Mouse (Mus musculus): Measurements from ENCODE around the gene Sall1. TPM values are rescaled to one million over a fixed set of nuclear protein-coding genes. Genes with fewer than 3 reads are reported as not detected.

Sall1 gene
- polyA plus RNA-seq, 1 experiment from 2014 or later = 42.4 TPM

- Histone ChIP-seq H3K4me3 (replicated peaks) (no peak overlapping the region), H3K9me3 (replicated peaks) (no peaks in the 10 kb centered on the region), H3K9ac (no peak overlapping the region), H3K36me3 (peaks cover 55% of the 10 kb centered on the region), H3K4me2 (no peak overlapping the region), H3K4me1 (peaks cover 66% of the 10 kb centered on the region), H3K27ac (peak overlapping the region; percentile 1; the same call in 1 of the 2 replicates), H3K27me3 (peaks cover 30% of the 10 kb centered on the region)
- 0 out of 2 replicates have a peak, but pooled peaks have one; percentile 55 for ATAC-seq (replicated peaks; ENCODE audit: low FRiP score)
- 62% methylated on average over 13 of the region's 13 CpGs for WGBS
Measured at GRCm38 (mm10) chr8:89032412-89032811, 11.6 kb downstream of the Sall1 start.

DNA sequence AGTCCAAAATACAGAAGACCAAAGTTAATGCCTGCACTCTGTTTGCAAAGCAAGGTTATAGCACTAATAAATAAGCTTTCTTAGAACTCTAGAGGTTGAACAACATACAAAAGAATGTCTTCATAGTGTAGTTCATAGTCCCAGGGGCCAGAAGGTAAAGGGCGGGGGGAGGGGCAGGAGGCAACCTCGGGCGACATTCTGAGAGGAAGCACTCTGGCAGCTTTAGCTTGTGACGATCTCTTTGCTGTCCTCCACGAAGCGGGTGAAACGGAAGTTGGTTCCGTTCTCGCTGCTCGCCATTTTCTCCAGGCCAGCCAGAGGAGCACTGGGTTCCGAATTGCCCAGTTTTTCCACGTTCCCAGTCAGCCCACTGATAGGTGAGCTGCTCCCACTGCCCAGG is 15.8 kb downstream of the Sall1 start:
- peaks cover 54% of the 10 kb centered on the region for H3K36me3 ChIP-seq
- WGBS = 41% methylated on average over 12 of the region's 12 CpGs

DNA sequence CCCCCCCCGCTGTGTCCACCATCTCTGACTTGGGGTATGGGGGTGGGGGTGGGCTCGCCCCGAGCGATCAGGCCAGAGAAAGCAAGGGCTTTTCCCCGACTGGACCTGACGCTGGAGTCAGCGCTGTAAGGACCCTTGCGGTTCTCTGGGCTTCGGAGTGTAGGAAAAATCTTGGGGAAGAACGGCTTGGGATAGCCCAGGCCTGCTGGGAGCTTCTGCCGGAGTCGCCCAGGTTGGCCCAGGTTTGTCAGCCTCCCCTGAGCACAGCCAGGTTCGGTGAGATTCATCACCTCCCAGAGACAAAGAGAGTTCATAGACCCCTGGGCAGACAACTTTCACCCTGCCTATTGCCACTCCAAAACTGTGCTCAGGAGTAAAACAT is 17.8 kb downstream of the Sall1 start:
- H3K4me2 ChIP-seq = peak overlapping the region; percentile 56
- peak overlapping the region; percentile 41; the same call in 1 of the 2 replicates for H3K27ac ChIP-seq
- no peak overlapping the region for H3K9ac ChIP-seq
- no peak overlapping the region for H3K4me3 ChIP-seq (replicated peaks)
- peaks cover 34% of the 10 kb centered on the region for H3K36me3 ChIP-seq
- H3K4me1 ChIP-seq = peaks cover 62% of the 10 kb centered on the region
- no peaks in the 10 kb centered on the region for H3K9me3 ChIP-seq (replicated peaks)
- ATAC-seq (replicated peaks; ENCODE audit: low FRiP score) = peak; percentile 38; the same call in 1 of the 2 replicates
- H3K27me3 ChIP-seq = peaks cover 18% of the 10 kb centered on the region; the same call in 1 of the 2 replicates
- 21% methylated on average over 13 of the region's 13 CpGs for WGBS

More for the DNA sequence above, 15.8 kb downstream of the Sall1 start:
- no peak overlapping the region for H3K4me2 ChIP-seq
- no peak overlapping the region for H3K9ac ChIP-seq
- no peak for ATAC-seq (replicated peaks; ENCODE audit: low FRiP score)
- H3K27ac ChIP-seq = no peak overlapping the region
- no peak overlapping the region for H3K4me3 ChIP-seq (replicated peaks)
- no peaks in the 10 kb centered on the region for H3K9me3 ChIP-seq (replicated peaks)
- H3K27me3 ChIP-seq = peaks cover 14% of the 10 kb centered on the region; the same call in 1 of the 2 replicates
- peaks cover 71% of the 10 kb centered on the region for H3K4me1 ChIP-seq

DNA sequence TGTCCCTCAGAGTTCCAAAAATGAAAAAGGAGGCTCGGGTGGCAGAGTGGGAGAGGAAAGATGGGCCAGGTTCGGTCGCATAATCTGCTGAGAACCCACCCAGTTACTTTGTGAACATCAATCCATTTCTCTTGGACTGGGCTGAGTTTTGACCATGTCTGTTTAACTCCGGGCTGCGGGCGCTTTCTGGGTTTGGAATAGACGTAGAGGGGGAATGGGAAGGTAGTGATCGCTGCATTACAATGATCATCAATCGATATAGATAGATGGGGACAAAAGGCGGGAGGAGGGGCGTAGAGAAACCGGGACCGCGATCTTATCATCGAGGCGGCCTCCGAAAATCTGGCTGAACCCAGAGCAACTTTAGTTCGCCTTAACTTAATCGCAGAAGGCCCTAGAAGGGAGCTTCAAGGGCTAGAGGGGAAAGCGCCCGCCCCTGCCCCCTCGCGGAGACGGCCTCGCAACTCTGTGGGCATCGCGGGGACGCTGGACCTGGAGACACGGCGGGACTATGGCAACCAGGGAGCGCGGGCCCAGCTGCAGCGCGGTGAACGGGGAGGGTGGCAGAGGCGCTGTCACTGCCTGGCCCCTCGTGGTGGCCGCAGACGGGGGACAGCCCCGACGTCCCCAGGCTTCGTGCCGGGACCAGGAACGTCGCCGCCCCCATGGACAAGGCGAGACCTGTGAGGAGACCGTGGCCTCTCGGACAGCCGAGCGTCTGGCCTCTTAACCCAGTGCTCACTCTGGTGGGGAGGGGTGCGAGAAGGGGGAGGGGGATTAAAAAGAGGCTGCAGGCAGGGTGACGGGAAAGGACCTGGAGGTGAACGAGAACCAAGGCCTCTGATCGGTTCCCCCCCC is 18.5 kb downstream of the Sall1 start:
- 14% methylated on average over 54 of the region's 55 CpGs for WGBS
- Histone ChIP-seq H3K4me1 (peaks cover 60% of the 10 kb centered on the region), H3K4me2 (peak overlapping the region; percentile 56), H3K36me3 (peaks cover 28% of the 10 kb centered on the region), H3K9ac (no peak overlapping the region), H3K27me3 (peaks cover 16% of the 10 kb centered on the region; the same call in 1 of the 2 replicates), H3K27ac (peak overlapping the region; percentile 68), H3K9me3 (replicated peaks) (no peaks in the 10 kb centered on the region), H3K4me3 (replicated peaks) (peak overlapping the region; percentile 23)
- peak; percentile 64; the same call in 1 of the 2 replicates for ATAC-seq (replicated peaks; ENCODE audit: low FRiP score)

GRCm38 (mm10) chr8:89024796-89025195 is 19.2 kb downstream of the Sall1 start:
- Histone ChIP-seq H3K4me1 (peaks cover 53% of the 10 kb centered on the region), H3K36me3 (peaks cover 20% of the 10 kb centered on the region), H3K9me3 (replicated peaks) (no peaks in the 10 kb centered on the region), H3K27ac (peak overlapping the region; percentile 68; the same call in 1 of the 2 replicates), H3K4me2 (no peak overlapping the region), H3K9ac (no peak overlapping the region), H3K27me3 (peaks cover 19% of the 10 kb centered on the region; the same call in 1 of the 2 replicates), H3K4me3 (replicated peaks) (no peak overlapping the region)
- WGBS = 16% methylated on average over 6 of the region's 6 CpGs
- no peak for ATAC-seq (replicated peaks; ENCODE audit: low FRiP score)

GRCm38 (mm10) chr8:89021139-89021538 is 22.8 kb downstream of the Sall1 start:
- 6% methylated on average over 5 of the region's 5 CpGs for WGBS
- H3K4me3 ChIP-seq (replicated peaks) = no peak overlapping the region

DNA sequence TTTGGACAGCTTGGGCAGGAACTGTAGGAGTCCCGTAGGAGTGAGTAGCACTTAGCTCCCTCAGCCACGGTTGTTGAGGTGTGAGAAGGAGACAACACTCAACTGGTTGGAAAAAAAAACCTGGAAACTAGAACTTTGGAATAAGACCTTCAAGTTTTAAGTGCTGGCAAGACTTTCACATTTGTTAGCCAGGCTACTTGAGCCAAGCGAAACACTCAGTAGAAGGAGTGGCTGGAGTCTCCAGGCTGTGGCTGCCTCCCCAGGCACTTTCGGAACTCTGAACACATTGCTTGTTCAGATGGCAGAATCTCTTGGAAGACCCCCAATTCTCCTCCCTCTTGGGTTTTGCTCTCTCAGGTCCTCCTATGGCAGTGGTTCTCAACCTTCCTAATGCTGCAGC is 26.1 kb downstream of the Sall1 start:
- H3K27ac ChIP-seq = no peak overlapping the region
- ATAC-seq (replicated peaks; ENCODE audit: low FRiP score) = no peak
- peaks cover 12% of the 10 kb centered on the region; the same call in 1 of the 2 replicates for H3K27me3 ChIP-seq
- H3K9ac ChIP-seq = no peak overlapping the region
- H3K4me1 ChIP-seq = peaks cover 13% of the 10 kb centered on the region
- H3K4me3 ChIP-seq (replicated peaks) = no peak overlapping the region
- H3K36me3 ChIP-seq = no peaks in the 10 kb centered on the region
- no peaks in the 10 kb centered on the region for H3K9me3 ChIP-seq (replicated peaks)
- 68% methylated on average over 4 of the region's 4 CpGs for WGBS
- H3K4me2 ChIP-seq = no peak overlapping the region

More at GRCm38 (mm10) chr8:89021139-89021538, 22.8 kb downstream of the Sall1 start:
- H3K4me1 ChIP-seq = peaks cover 31% of the 10 kb centered on the region
- H3K36me3 ChIP-seq = no peaks in the 10 kb centered on the region
- peaks cover 16% of the 10 kb centered on the region; the same call in 1 of the 2 replicates for H3K27me3 ChIP-seq
- H3K27ac ChIP-seq = peak overlapping the region; percentile 51
- no peak overlapping the region for H3K9ac ChIP-seq
- peak; percentile 44; the same call in 1 of the 2 replicates for ATAC-seq (replicated peaks; ENCODE audit: low FRiP score)
- no peaks in the 10 kb centered on the region for H3K9me3 ChIP-seq (replicated peaks)
- H3K4me2 ChIP-seq = 0 out of 2 replicates have a peak overlapping the region, but pooled peaks have one; percentile 21

GRCm38 (mm10) chr8:89016465-89017070 is 27.4 kb downstream of the Sall1 start:
- H3K4me3 ChIP-seq (replicated peaks) = no peak overlapping the region
- no peak overlapping the region for H3K27ac ChIP-seq
- H3K27me3 ChIP-seq = 0 out of 2 replicates have a peak, but pooled peaks cover 7% of the 10 kb centered on the region
- no peaks in the 10 kb centered on the region for H3K36me3 ChIP-seq
- no peak for ATAC-seq (replicated peaks; ENCODE audit: low FRiP score)
- no peak overlapping the region for H3K9ac ChIP-seq
- 87% methylated on average over 7 of the region's 7 CpGs for WGBS
- H3K4me1 ChIP-seq = peaks cover 16% of the 10 kb centered on the region
- no peaks in the 10 kb centered on the region for H3K9me3 ChIP-seq (replicated peaks)
- no peak overlapping the region for H3K4me2 ChIP-seq

GRCm38 (mm10) chr8:89015539-89015938 is 28.4 kb downstream of the Sall1 start:
- no peak overlapping the region for H3K4me2 ChIP-seq
- WGBS = 67% methylated on average over 6 of the region's 6 CpGs

GRCm38 (mm10) chr8:89012853-89013534 is 31.0 kb downstream of the Sall1 start:
- Histone ChIP-seq H3K27me3 (peaks cover 10% of the 10 kb centered on the region), H3K36me3 (no peaks in the 10 kb centered on the region), H3K4me2 (no peak overlapping the region), H3K4me1 (peaks cover 8% of the 10 kb centered on the region; the same call in 1 of the 2 replicates), H3K9ac (no peak overlapping the region), H3K9me3 (replicated peaks) (no peaks in the 10 kb centered on the region), H3K27ac (peak overlapping the region; percentile 75; the same call in 1 of the 2 replicates), H3K4me3 (replicated peaks) (no peak overlapping the region)
- ATAC-seq (replicated peaks; ENCODE audit: low FRiP score) = peak; percentile 82
- WGBS = 77% methylated on average over 6 of the region's 6 CpGs

More at GRCm38 (mm10) chr8:89015539-89015938, 28.4 kb downstream of the Sall1 start:
- ATAC-seq (replicated peaks; ENCODE audit: low FRiP score) = no peak
- no peaks in the 10 kb centered on the region for H3K36me3 ChIP-seq
- H3K27me3 ChIP-seq = 0 out of 2 replicates have a peak, but pooled peaks cover 7% of the 10 kb centered on the region
- H3K9ac ChIP-seq = no peak overlapping the region
- H3K4me3 ChIP-seq (replicated peaks) = no peak overlapping the region
- no peaks in the 10 kb centered on the region for H3K9me3 ChIP-seq (replicated peaks)
- no peak overlapping the region for H3K27ac ChIP-seq
- H3K4me1 ChIP-seq = peaks cover 8% of the 10 kb centered on the region; the same call in 1 of the 2 replicates

GRCm38 (mm10) chr8:89012024-89012712 is 31.8 kb downstream of the Sall1 start:
- Histone ChIP-seq H3K4me1 (peaks cover 16% of the 10 kb centered on the region), H3K4me2 (no peak overlapping the region), H3K27me3 (peaks cover 18% of the 10 kb centered on the region), H3K27ac (peak overlapping the region; percentile 56; the same call in 1 of the 2 replicates), H3K36me3 (no peaks in the 10 kb centered on the region), H3K9ac (no peak overlapping the region), H3K4me3 (replicated peaks) (no peak overlapping the region), H3K9me3 (replicated peaks) (no peaks in the 10 kb centered on the region)
- WGBS = 36% methylated on average over 12 of the region's 12 CpGs
- ATAC-seq (replicated peaks; ENCODE audit: low FRiP score) = no peak

Data from kidney, embryonic 15.5 days (tissue).